Mouse (Mus musculus): ENCODE measurements around the gene Izumo4. TPM values are rescaled to one million over a fixed set of nuclear protein-coding genes. Genes with fewer than 3 reads are reported as not detected.

Gene Izumo4
- polyA plus RNA-seq, 1 experiment from 2014 or later = 12.2 TPM

DNA sequence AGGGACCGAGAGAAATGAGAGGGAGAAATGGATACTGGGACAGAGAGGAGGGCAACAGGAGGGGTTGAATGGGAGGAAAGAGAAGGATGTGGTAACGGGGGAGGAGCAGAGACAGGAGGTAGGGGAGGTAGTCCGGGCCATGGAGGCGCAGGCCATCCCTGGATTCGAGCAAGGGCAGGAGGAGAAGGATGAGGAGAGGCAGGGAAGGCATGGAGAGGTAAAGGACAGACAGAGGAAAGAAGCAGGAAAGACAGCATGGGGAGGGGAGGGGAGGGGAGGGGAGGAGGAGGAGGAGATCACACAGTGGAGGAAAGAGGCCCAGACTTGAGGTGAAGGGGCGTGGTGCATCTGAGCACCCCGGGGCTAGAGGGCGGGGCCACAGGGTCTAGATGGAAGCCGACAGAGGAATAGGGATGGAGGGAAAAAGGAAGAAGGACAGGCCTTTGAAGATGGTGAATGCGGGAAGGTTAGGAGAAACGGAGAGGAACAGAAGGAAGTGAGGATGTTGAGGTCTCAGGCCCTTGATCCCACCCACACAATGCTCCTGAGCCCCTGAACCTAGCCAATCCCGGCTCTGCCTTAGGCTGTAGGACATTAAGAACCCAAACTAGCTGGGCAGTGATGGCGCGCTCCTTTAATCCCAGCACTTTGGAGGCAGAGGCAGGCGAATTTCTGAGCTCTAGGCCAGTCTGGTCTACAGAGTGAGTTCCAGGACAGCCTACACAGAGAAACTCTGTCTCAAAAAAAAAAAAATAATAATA lies 44.9 kb upstream of the Izumo4 start, which contains the start of gene Btbd2:
Btbd2 (minus strand) TSS at position 209 of the 761 bp plus-strand sequence.
- Histone ChIP-seq H3K36me3 (ENCODE audit: control insufficient read depth, insufficient read depth) (peaks cover 7% of the 10 kb centered on the region; the same call in 1 of the 2 replicates), H3K27ac (ENCODE audit: low read depth, low read length) (peak within 1 kb of the TSS; percentile 73), H3K9ac (ENCODE audit: low read depth, low read length) (peak within 1 kb of the TSS; percentile 79), H3K4me1 (replicated peaks; ENCODE audit: control insufficient read depth, insufficient read depth, low read length) (peaks cover 13% of the 10 kb centered on the region; the same call in 1 of the 2 replicates), H3K4me3 (ENCODE audit: low read depth, low read length) (peak within 1 kb of the TSS; percentile 87), H3K4me2 (replicated peaks; ENCODE audit: low read depth) (peak within 1 kb of the TSS; percentile 94), H3K9me3 (ENCODE audit: control insufficient read depth) (no peaks in the 10 kb centered on the region), H3K27me3 (replicated peaks; ENCODE audit: control insufficient read depth, insufficient read depth, low read length) (no peaks in the 10 kb centered on the region)
- WGBS = 15% methylated on average over 15 of the region's 15 CpGs
- no peak for TF ChIP-seq CTCF (IDR thresholded peaks at IDR 0.05; ENCODE audit: low read depth)
- ATAC-seq = peak; percentile 1; the same call in 1 of the 2 replicates

DNA sequence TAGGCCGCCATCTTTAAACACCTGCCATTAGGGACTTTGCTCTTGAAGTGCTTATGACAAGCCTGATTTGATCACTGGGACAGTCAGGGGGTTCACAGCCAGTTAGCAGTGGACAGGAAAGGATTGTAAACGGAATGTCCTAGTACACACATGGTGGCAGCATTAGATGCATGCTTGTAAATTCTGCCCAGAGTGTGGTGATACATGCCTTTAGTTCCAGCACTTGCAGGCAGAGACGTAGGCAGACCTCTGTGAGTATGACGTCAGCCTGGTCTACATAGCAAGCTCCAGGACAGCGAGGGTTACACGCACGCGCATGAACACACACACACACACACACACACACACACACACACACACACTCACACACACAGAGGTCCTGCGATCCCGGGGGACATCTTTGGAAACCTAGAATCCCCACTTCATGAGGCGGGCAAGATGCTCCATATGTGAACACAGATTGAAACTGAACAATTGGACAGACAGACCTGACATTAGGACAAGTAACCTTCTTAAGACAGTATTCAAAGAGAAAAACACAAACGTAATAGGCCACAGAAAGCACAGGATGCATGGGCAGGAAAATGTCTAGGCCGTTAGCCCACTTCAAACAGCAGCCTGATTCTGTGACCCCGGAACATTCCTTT lies 43.7 kb upstream of the Izumo4 start:
- H3K4me1 ChIP-seq (replicated peaks; ENCODE audit: control insufficient read depth, insufficient read depth, low read length) = peaks cover 13% of the 10 kb centered on the region; the same call in 1 of the 2 replicates
- H3K27me3 ChIP-seq (replicated peaks; ENCODE audit: control insufficient read depth, insufficient read depth, low read length) = no peaks in the 10 kb centered on the region
- no peak overlapping the region for H3K4me3 ChIP-seq (ENCODE audit: low read depth, low read length)
- no peaks in the 10 kb centered on the region for H3K9me3 ChIP-seq (ENCODE audit: control insufficient read depth)
- no peaks in the 10 kb centered on the region for H3K36me3 ChIP-seq (ENCODE audit: control insufficient read depth, insufficient read depth)
- H3K9ac ChIP-seq (ENCODE audit: low read depth, low read length) = no peak overlapping the region
- 60% methylated on average over 14 of the region's 14 CpGs for WGBS
- ATAC-seq = no peak
- H3K27ac ChIP-seq (ENCODE audit: low read depth, low read length) = no peak overlapping the region; the same call in 1 of the 2 replicates
- no peak overlapping the region for H3K4me2 ChIP-seq (replicated peaks; ENCODE audit: low read depth)
- no peak for TF ChIP-seq CTCF (IDR thresholded peaks at IDR 0.05; ENCODE audit: low read depth)

DNA sequence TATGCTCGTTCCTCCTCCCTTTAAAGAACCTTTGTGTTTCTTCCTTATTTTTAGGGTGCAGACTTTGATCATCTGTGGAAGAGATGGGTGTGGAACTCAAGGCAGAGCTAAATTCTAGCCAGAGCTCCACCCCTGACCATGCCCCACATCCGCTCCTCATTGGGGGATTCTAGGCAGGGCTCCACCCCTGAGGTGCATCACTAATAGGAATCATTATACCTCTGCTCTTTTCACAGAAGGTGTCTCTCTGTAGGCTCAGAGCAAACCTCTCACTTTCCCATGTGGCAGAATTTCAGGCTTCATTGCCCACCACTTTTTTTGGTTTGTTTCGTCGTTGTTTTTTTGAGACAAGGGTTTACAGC lies 43.2 kb upstream of the Izumo4 start:
- Histone ChIP-seq H3K9ac (ENCODE audit: low read depth, low read length) (no peak overlapping the region), H3K4me3 (ENCODE audit: low read depth, low read length) (no peak overlapping the region), H3K4me2 (replicated peaks; ENCODE audit: low read depth) (peak overlapping the region; percentile 52), H3K27me3 (replicated peaks; ENCODE audit: control insufficient read depth, insufficient read depth, low read length) (no peaks in the 10 kb centered on the region), H3K4me1 (replicated peaks; ENCODE audit: control insufficient read depth, insufficient read depth, low read length) (peaks cover 13% of the 10 kb centered on the region; the same call in 1 of the 2 replicates), H3K27ac (ENCODE audit: low read depth, low read length) (peak overlapping the region; percentile 9; the same call in 1 of the 2 replicates), H3K9me3 (ENCODE audit: control insufficient read depth) (no peaks in the 10 kb centered on the region), H3K36me3 (ENCODE audit: control insufficient read depth, insufficient read depth) (no peaks in the 10 kb centered on the region)
- ATAC-seq = no peak; the same call in 1 of the 2 replicates
- 41% methylated on average over 4 of the region's 4 CpGs for WGBS
- no peak for TF ChIP-seq CTCF (IDR thresholded peaks at IDR 0.05; ENCODE audit: low read depth)

DNA sequence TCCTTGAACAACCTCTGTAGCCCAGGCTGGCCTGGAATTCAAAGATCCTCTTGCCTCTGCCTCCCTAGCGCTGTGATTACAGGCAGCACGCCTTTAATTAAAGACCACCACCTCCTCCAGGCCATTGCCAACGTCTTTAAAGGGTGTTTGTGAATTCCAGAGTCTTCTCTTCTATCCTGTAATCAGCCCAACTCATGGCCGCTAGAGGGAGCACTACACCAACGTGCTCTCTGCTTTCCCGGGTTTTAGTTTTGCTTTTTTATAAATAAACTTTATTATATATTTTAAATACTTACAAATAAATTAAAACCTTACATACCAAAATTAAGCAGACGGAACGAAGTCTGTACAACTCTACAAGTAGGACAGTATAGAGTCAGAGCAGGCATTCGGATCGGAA lies 42.8 kb upstream of the Izumo4 start:
- 10% methylated on average over 10 of the region's 10 CpGs for WGBS
- no peak overlapping the region for H3K9ac ChIP-seq (ENCODE audit: low read depth, low read length)
- no peaks in the 10 kb centered on the region for H3K27me3 ChIP-seq (replicated peaks; ENCODE audit: control insufficient read depth, insufficient read depth, low read length)
- TF ChIP-seq CTCF (IDR thresholded peaks at IDR 0.05; ENCODE audit: low read depth) = peak; percentile 78
- ATAC-seq = no peak
- no peaks in the 10 kb centered on the region for H3K9me3 ChIP-seq (ENCODE audit: control insufficient read depth)
- H3K4me3 ChIP-seq (ENCODE audit: low read depth, low read length) = 0 out of 2 replicates have a peak overlapping the region, but pooled peaks have one; percentile 17
- H3K4me1 ChIP-seq (replicated peaks; ENCODE audit: control insufficient read depth, insufficient read depth, low read length) = peaks cover 13% of the 10 kb centered on the region; the same call in 1 of the 2 replicates
- peak overlapping the region; percentile 52 for H3K4me2 ChIP-seq (replicated peaks; ENCODE audit: low read depth)
- no peaks in the 10 kb centered on the region for H3K36me3 ChIP-seq (ENCODE audit: control insufficient read depth, insufficient read depth)
- peak overlapping the region; percentile 9; the same call in 1 of the 2 replicates for H3K27ac ChIP-seq (ENCODE audit: low read depth, low read length)

DNA sequence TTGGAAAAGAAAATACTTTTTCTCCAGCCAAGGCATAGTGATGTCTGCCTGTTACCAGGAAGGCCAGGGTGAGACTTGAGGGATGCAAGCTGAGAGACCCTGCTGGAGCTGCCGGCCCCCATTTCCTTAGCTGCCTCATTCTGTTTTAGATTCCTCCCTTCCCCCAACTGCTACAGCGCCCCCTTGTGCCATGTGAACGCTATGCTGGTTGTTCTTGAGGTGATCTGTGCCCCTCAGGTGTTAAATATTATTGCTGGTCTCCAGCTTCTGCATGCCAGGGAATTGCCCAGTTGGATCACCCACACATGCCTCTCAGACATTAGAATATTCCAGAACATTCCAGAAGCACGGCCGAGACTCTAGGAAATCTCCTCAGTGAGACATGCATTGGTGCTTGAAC lies 40.8 kb upstream of the Izumo4 start:
- Histone ChIP-seq H3K27me3 (replicated peaks; ENCODE audit: control insufficient read depth, insufficient read depth, low read length) (no peaks in the 10 kb centered on the region), H3K9me3 (ENCODE audit: control insufficient read depth) (no peaks in the 10 kb centered on the region), H3K36me3 (ENCODE audit: control insufficient read depth, insufficient read depth) (peaks cover 3% of the 10 kb centered on the region; the same call in 1 of the 2 replicates), H3K4me1 (replicated peaks; ENCODE audit: control insufficient read depth, insufficient read depth, low read length) (peaks cover 7% of the 10 kb centered on the region; the same call in 1 of the 2 replicates), H3K27ac (ENCODE audit: low read depth, low read length) (no peak overlapping the region), H3K4me3 (ENCODE audit: low read depth, low read length) (no peak overlapping the region), H3K9ac (ENCODE audit: low read depth, low read length) (no peak overlapping the region), H3K4me2 (replicated peaks; ENCODE audit: low read depth) (no peak overlapping the region)
- ATAC-seq = no peak
- TF ChIP-seq CTCF (IDR thresholded peaks at IDR 0.05; ENCODE audit: low read depth) = peak; percentile 80
- 39% methylated on average over 5 of the region's 5 CpGs for WGBS
